Mouse (Mus musculus) midbrain, embryonic 15.5 days (tissue): ENCODE results near the gene Cwc25. TPM values are rescaled to one million over a fixed set of nuclear protein-coding genes. Genes with fewer than 3 reads are reported as not detected.

ENCODE experiments used
- ATAC-seq: fragments of 200-750 bp; cut with Nextera tagmentation; replicated peaks from 2 replicates; pipeline ENCODE4 v1.8.0; 2017; ENCODE audit warnings: moderate TSS enrichment
- H3K27ac ChIP-seq: fragments of 300-500 bp; sonication (generic); 2 replicates; pipeline ENCODE4 v1.5.1; 2015; ENCODE audit warnings: mild to moderate bottlenecking, inconsistent platforms
- H3K27me3 ChIP-seq: fragments of 300-500 bp; sonication (generic); replicated peaks from 2 replicates; pipeline ENCODE4 v1.6.1; 2015; ENCODE audit warnings: inconsistent platforms
- H3K36me3 ChIP-seq: fragments of 300-500 bp; sonication (generic); replicated peaks from 2 replicates; pipeline ENCODE4 v1.6.1; 2015; ENCODE audit warnings: inconsistent platforms
- H3K4me1 ChIP-seq: fragments of 300-500 bp; sonication (generic); 2 replicates; pipeline ENCODE4 v1.6.1; 2015; ENCODE audit warnings: inconsistent platforms
- H3K4me2 ChIP-seq: fragments of 300-500 bp; sonication (generic); 2 replicates; pipeline ENCODE4 v1.6.1; 2015; ENCODE audit warnings: inconsistent platforms, mild to moderate bottlenecking, moderate library complexity
- H3K4me3 ChIP-seq: fragments of 300-500 bp; sonication (generic); 2 replicates; pipeline ENCODE4 v1.5.1; 2015; ENCODE audit warnings: mild to moderate bottlenecking, inconsistent platforms
- H3K9ac ChIP-seq: fragments of 300-500 bp; sonication (generic); 2 replicates; pipeline ENCODE4 v1.6.1; 2015; ENCODE audit warnings: mild to moderate bottlenecking, inconsistent platforms
- H3K9me3 ChIP-seq: fragments of 300-500 bp; sonication (generic); 2 replicates; pipeline ENCODE4 v1.6.1; 2016; ENCODE audit warnings: inconsistent platforms
- WGBS: fragments of 180-500 bp; shearing (Covaris S2); methylation state at CpG from one replicate; pipeline ENCODE4 v1.1.7; 2015; ENCODE audit warnings: mixed read lengths; 5-methylcytosine and 5-hydroxymethylcytosine counted together
- polyA plus RNA-seq: library from polyadenylated mRNA; unstranded; fragments of >200 nt; fragmentation: Nextera tagmentation; extraction: Ambion mirVana; gene quantifications from 2 replicates; pipeline ENCODE4 v1.2.1, GENCODE M21; 2015

The Cwc25 gene
- polyA plus RNA-seq, 1 experiment from 2014 or later, result 17.6 TPM

DNA sequence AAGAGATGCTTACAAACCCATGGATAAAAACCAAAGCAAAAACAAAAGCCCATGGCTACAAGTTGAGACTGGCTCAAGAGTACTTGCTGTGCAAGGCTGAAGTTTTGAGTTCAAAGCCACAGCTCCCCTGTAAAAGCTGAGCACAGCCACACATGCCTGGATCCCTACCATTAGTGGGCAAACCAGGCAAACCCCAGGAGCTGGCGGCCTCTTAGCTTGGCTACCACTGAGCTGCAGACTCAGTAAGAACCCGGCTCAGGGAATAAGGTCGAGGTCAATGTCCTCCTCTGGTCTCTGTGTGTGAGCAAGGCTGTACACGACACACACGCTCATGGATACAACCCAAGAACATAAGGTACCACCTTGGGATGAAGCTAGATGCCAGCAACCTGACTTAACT, 17.9 kb downstream of the Cwc25 start:
- no peak overlapping the region for H3K4me2 ChIP-seq
- peaks cover 3% of the 10 kb centered on the region for H3K4me1 ChIP-seq
- no peak overlapping the region for H3K27ac ChIP-seq
- H3K36me3 ChIP-seq, result peaks cover 49% of the 10 kb centered on the region
- no peaks in the 10 kb centered on the region for H3K27me3 ChIP-seq
- H3K9ac ChIP-seq, result no peak overlapping the region
- 94% methylated on average over 5 of the region's 5 CpGs for WGBS
- ATAC-seq, result no peak
- no peak overlapping the region for H3K4me3 ChIP-seq
- no peaks in the 10 kb centered on the region for H3K9me3 ChIP-seq

DNA sequence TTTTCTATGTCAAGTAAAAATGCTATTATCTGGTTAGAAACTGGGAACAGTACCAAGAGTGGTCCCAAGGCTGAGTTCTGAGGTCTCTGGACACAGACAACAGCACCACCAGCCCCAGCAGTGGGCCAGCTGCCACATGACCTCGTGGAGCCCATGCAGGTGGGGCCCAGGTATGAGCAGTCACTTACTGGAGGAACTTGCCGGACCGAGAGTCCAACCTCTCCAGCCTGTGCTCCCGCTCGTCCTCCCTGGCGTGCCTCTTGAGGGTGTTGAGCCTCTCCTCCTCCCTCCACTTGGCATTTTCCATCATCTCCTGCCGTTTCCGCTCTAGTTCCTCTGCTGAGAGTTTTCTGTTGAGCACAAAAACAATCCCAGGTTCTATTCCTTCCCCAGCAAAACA, 18.6 kb downstream of the Cwc25 start:
- H3K4me3 ChIP-seq, result no peak overlapping the region
- no peaks in the 10 kb centered on the region for H3K27me3 ChIP-seq
- no peak overlapping the region for H3K4me2 ChIP-seq
- no peak overlapping the region for H3K27ac ChIP-seq
- peaks cover 10% of the 10 kb centered on the region for H3K4me1 ChIP-seq
- 92% methylated on average over 8 of the region's 8 CpGs for WGBS
- ATAC-seq, result no peak
- H3K9me3 ChIP-seq, result no peaks in the 10 kb centered on the region
- H3K9ac ChIP-seq, result no peak overlapping the region
- peaks cover 42% of the 10 kb centered on the region for H3K36me3 ChIP-seq

DNA sequence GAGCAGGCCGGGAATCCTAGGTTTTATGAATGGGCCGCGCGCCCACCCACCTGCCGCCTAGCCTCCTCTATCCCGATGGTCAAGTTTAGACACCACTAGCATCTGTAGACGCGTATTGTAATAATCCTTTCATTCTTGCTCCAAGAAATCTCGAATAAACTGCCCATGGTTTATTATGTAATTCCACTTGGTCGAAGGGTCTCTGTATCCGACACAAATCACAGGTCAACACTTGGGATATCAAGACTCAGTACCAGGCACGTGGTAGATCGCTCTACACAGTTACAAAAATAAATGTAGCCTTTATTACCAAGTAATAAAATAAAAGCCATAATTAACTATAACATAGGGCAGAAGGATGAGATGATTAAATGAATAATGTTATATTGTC, 21.0 kb downstream of the Cwc25 start:
- Histone ChIP-seq H3K4me1 (peaks cover 27% of the 10 kb centered on the region), H3K36me3 (peaks cover 25% of the 10 kb centered on the region; the same call in 1 of the 2 replicates), H3K27ac (peak overlapping the region; percentile 100), H3K9ac (no peak overlapping the region; the same call in 1 of the 2 replicates), H3K27me3 (no peaks in the 10 kb centered on the region), H3K4me2 (peak overlapping the region; percentile 63), H3K4me3 (peak overlapping the region; percentile 89), H3K9me3 (no peaks in the 10 kb centered on the region)
- WGBS, result 10% methylated on average over 13 of the region's 13 CpGs
- ATAC-seq, result peak; percentile 24; the same call in 1 of the 2 replicates

- H3K9ac ChIP-seq, result peak overlapping the region; percentile 97
- ATAC-seq, result peak; percentile 96
- WGBS, result 0% methylated on average over 40 of the region's 57 CpGs
- H3K4me2 ChIP-seq, result peak overlapping the region; percentile 63
- H3K4me3 ChIP-seq, result peak overlapping the region; percentile 89
- peaks cover 21% of the 10 kb centered on the region; the same call in 1 of the 2 replicates for H3K36me3 ChIP-seq
- H3K9me3 ChIP-seq, result no peaks in the 10 kb centered on the region
- peak overlapping the region; percentile 100 for H3K27ac ChIP-seq
- peaks cover 30% of the 10 kb centered on the region for H3K4me1 ChIP-seq
- H3K27me3 ChIP-seq, result no peaks in the 10 kb centered on the region
Observed at GRCm38 (mm10) chr11:97744718-97745330, 21.5 kb downstream of the Cwc25 start.

DNA sequence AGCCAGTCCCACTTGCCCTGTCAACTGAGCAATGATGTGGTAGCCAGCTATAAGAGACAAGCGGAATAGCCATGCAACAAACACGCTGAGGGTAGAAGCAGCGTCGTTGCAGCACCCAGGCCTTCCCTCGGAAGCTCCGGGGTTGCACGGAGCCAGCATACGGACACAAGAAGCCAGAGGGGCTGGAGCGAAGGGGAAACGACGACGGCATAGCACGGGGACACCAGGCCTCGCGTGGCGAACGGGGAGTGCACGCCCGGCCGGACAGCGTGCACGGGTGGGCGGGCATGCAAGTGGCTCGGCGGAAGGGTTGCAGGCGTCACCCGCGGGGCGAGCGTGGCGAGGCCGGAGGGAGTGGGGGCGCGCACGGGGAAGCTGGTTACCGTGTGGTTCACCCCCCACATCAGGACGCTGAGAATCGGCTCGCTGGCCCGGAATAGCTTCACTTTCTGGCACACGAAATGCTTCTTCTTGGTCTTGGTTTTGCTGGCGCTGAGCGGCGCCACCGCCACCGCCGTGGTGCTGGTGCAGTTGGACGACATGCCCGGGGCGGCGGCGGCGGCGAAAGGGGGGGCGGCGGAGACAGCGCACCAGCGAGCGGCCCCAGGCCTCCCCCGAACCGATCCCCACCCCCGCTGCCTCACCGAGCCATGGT, 22.2 kb downstream of the Cwc25 start, which contains the start of gene Pip4k2b:
Gene Pip4k2b (minus strand): TSS at position 642 of the 655 bp plus-strand sequence.
- peak within 1 kb of the TSS; percentile 97 for H3K9ac ChIP-seq
- peaks cover 30% of the 10 kb centered on the region for H3K4me1 ChIP-seq
- H3K27ac ChIP-seq, result peak within 1 kb of the TSS; percentile 100
- H3K36me3 ChIP-seq, result peaks cover 15% of the 10 kb centered on the region; the same call in 1 of the 2 replicates
- H3K4me2 ChIP-seq, result peak within 1 kb of the TSS; percentile 63
- peak; percentile 51 for ATAC-seq
- WGBS, result under 1% methylated on average over 60 of the region's 63 CpGs
- peak within 1 kb of the TSS; percentile 89 for H3K4me3 ChIP-seq
- H3K27me3 ChIP-seq, result no peaks in the 10 kb centered on the region
- H3K9me3 ChIP-seq, result no peaks in the 10 kb centered on the region

DNA sequence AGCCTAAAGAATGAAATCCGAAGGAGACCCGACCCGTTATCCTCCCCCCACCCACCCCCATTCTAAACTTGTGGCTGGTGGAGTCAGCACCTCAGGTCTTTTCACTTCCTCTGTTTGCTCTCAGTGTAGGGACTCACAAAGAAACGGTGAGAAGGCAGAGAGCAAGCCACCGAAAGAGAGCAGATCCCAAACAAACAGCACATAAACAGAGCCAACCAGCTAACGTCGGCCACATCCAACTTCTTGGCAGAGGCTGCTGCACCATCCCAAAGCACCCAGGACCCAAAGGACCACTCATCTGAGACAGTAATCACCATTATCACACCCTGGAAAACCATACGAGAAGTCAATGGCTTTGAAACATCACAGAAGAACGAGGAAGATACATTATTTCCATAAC, 22.9 kb downstream of the Cwc25 start:
- 36% methylated on average over 9 of the region's 9 CpGs for WGBS
- peak overlapping the region; percentile 63 for H3K4me2 ChIP-seq
- peak overlapping the region; percentile 100; the same call in 1 of the 2 replicates for H3K27ac ChIP-seq
- peak overlapping the region; percentile 78 for H3K9ac ChIP-seq
- no peaks in the 10 kb centered on the region for H3K9me3 ChIP-seq
- no peaks in the 10 kb centered on the region for H3K27me3 ChIP-seq
- peak overlapping the region; percentile 89 for H3K4me3 ChIP-seq
- no peak for ATAC-seq
- peaks cover 10% of the 10 kb centered on the region; the same call in 1 of the 2 replicates for H3K36me3 ChIP-seq
- H3K4me1 ChIP-seq, result peaks cover 30% of the 10 kb centered on the region

DNA sequence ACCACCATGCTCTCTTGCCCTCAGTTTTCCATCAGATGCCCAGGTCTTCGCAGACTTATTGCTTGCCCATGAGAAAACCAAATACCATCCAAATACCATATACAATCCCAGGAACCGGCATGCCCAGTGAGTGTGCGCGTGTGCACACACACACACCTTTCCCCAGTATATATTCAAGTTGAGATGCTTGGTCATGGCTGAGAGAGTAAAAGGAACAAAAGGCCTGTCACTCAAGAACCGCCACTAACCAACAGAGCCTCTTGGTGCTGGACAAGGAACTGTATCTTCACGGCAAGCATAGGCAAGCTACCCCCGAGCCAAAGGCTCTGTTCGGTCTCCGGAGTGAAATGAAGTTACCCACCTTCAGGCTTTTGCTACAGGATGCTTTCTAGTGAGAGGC, 23.8 kb downstream of the Cwc25 start:
- peak overlapping the region; percentile 89 for H3K4me3 ChIP-seq
- H3K4me1 ChIP-seq, result peaks cover 30% of the 10 kb centered on the region
- peak overlapping the region; percentile 63 for H3K4me2 ChIP-seq
- H3K27me3 ChIP-seq, result no peaks in the 10 kb centered on the region
- no peaks in the 10 kb centered on the region for H3K9me3 ChIP-seq
- H3K36me3 ChIP-seq, result peaks cover 2% of the 10 kb centered on the region; the same call in 1 of the 2 replicates
- H3K9ac ChIP-seq, result peak overlapping the region; percentile 78; the same call in 1 of the 2 replicates
- no peak for ATAC-seq
- 70% methylated on average over 9 of the region's 9 CpGs for WGBS
- H3K27ac ChIP-seq, result no peak overlapping the region

- WGBS, result 92% methylated on average over 5 of the region's 5 CpGs
- no peak overlapping the region for H3K9ac ChIP-seq
- H3K9me3 ChIP-seq, result no peaks in the 10 kb centered on the region
- no peaks in the 10 kb centered on the region; the same call in 1 of the 2 replicates for H3K36me3 ChIP-seq
- H3K27me3 ChIP-seq, result no peaks in the 10 kb centered on the region
- no peak overlapping the region for H3K27ac ChIP-seq
- no peak for ATAC-seq
- peaks cover 30% of the 10 kb centered on the region for H3K4me1 ChIP-seq
- H3K4me3 ChIP-seq, result 0 out of 2 replicates have a peak overlapping the region, but pooled peaks have one; percentile 89
- no peak overlapping the region; the same call in 1 of the 2 replicates for H3K4me2 ChIP-seq
Observed at GRCm38 (mm10) chr11:97742157-97742556, 24.2 kb downstream of the Cwc25 start.

DNA sequence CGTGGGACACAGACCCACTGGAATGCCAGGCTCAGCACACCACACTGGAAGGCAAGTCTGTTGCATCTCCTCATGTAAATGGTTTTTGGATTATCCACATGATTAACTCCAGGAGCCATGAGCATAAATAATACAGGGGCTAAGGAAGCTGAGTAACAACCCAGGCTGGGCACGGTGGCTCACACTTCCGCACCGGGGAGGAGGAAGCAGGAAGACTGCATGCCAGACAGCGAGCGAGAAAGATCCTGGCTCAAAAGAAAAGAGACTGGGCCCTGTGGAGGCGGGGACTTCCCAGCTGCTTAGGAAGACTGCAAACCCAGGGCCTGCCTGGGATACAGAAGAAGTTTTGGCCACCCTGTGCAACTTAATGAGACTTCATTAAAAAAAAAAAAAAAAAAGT, 26.2 kb downstream of the Cwc25 start:
- peaks cover 30% of the 10 kb centered on the region for H3K4me1 ChIP-seq
- no peaks in the 10 kb centered on the region for H3K36me3 ChIP-seq
- H3K9ac ChIP-seq, result no peak overlapping the region
- H3K9me3 ChIP-seq, result no peaks in the 10 kb centered on the region
- no peak overlapping the region for H3K4me2 ChIP-seq
- H3K27ac ChIP-seq, result no peak overlapping the region
- H3K4me3 ChIP-seq, result no peak overlapping the region
- WGBS, result 32% methylated on average over 7 of the region's 7 CpGs
- no peaks in the 10 kb centered on the region for H3K27me3 ChIP-seq
- no peak for ATAC-seq

DNA sequence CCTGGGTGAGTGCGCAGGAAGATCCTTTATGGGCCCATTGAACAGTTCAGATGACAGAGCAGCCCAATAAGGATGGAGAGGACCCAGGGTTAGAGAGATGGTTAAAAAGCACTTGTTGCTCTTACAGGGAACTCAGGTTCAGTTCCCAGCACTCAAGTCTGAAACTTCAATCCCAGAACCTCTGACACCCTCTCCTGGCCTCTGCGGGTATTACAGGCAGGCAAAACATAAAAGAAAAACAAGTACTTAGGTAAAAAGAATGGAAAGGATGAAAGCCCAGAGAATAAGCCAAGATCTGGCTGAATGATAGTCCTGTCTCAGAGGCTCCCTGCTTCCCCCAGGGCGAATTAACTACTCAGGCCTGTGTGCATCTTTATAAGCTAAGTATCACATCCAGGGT, 27.2 kb downstream of the Cwc25 start:
- no peak overlapping the region for H3K9ac ChIP-seq
- no peak for ATAC-seq
- H3K27me3 ChIP-seq, result no peaks in the 10 kb centered on the region
- H3K36me3 ChIP-seq, result no peaks in the 10 kb centered on the region
- 96% methylated on average over 3 of the region's 3 CpGs for WGBS
- no peak overlapping the region for H3K4me3 ChIP-seq
- H3K4me2 ChIP-seq, result no peak overlapping the region
- H3K27ac ChIP-seq, result no peak overlapping the region
- peaks cover 30% of the 10 kb centered on the region for H3K4me1 ChIP-seq
- H3K9me3 ChIP-seq, result no peaks in the 10 kb centered on the region

DNA sequence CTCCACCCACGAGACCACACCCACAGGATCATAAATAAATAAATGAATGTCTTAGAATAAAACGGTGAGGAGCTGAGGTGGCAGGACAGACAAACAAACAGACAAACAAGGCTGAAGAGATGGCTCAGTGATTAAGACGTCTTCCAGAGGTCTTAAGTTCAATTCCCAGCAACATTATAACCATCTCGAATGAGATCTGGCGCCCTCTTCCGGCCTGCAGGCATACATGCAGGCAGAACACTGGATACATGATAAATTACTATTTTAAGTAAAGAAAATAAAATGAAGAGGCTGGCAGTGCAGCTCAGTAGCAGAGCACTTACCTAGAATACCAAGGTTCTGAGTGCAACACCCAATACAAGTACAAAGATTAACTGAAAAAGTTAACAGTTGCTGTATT, 27.7 kb downstream of the Cwc25 start:
- no peak overlapping the region for H3K9ac ChIP-seq
- H3K27me3 ChIP-seq, result no peaks in the 10 kb centered on the region
- H3K27ac ChIP-seq, result no peak overlapping the region
- H3K4me3 ChIP-seq, result no peak overlapping the region
- ATAC-seq, result no peak
- H3K9me3 ChIP-seq, result no peaks in the 10 kb centered on the region
- no peak overlapping the region for H3K4me2 ChIP-seq
- peaks cover 29% of the 10 kb centered on the region for H3K4me1 ChIP-seq
- 70% methylated on average over 6 of the region's 6 CpGs for WGBS
- H3K36me3 ChIP-seq, result no peaks in the 10 kb centered on the region

- Histone ChIP-seq H3K27ac (no peak overlapping the region), H3K9me3 (no peaks in the 10 kb centered on the region), H3K9ac (no peak overlapping the region), H3K4me1 (peaks cover 18% of the 10 kb centered on the region), H3K4me2 (no peak overlapping the region), H3K27me3 (no peaks in the 10 kb centered on the region), H3K36me3 (no peaks in the 10 kb centered on the region), H3K4me3 (no peak overlapping the region)
- WGBS, result 70% methylated on average over 4 of the region's 4 CpGs
- ATAC-seq, result no peak
Observed at GRCm38 (mm10) chr11:97737600-97737999, 28.8 kb downstream of the Cwc25 start.
